Mouse (Mus musculus) subcutaneous adipose tissue, adult 2 months (tissue): Measurements from ENCODE around the gene Nudt6. TPM values are rescaled to one million over a fixed set of nuclear protein-coding genes. Genes with fewer than 3 reads are reported as not detected.

Source experiments
- polyA plus RNA-seq: library from polyadenylated mRNA; depleted of rRNA; stranded (reverse); fragments of >200 nt; gene quantifications from 2 replicates; pipeline ENCODE4 v1.2.3, GENCODE M21; 2012; ENCODE audit warnings: low replicate concordance; rRNA removed

Nudt6 gene
- 20.3 and 21.1 TPM in 2 replicates for polyA plus RNA-seq

GRCm38 (mm10) chr3:37420072-37420471, at the start of gene Nudt6:
Nudt6 (minus strand) TSS chr3:37420211.

DNA sequence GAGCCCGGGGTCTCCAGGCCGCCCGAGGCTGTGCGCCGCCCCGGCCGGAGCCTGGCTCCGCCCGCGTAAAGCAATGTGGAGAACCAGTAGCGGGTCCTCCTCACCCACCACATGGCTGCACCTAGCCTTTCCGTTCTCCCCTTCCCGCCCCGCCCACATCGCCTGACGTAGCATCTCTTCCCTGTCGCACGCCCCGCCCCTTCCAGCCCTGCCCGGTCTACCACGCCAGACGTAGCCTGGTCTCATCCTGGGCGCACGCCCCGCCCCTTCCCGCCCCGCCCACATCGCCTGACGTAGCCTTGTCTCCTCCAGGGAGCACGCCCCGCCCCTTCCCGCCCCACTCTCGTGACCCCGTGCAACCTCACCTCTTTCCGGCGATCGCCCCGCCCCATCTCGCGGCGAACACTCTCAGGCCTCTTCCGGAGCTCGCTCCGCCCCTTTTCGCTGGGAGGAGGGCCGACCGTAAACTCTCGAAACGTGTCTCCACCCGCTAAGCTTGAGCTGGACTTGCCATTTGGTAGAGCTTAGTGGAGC, 486 bp downstream of the Nudt6 start, which contains the start of gene Spata5:
TSS of gene Spata5 (plus strand) at position 439 of the 534 bp plus-strand sequence.

Other genes with a start within 250 kb of the Nudt6 start
- gene Il21, start 187.6 kb downstream of the Nudt6 start, polyA plus RNA-seq = not detected in 2 replicates
- 0.92 and 2.3 TPM in 2 replicates for gene Bbs12, start 107.7 kb downstream of the Nudt6 start, polyA plus RNA-seq
- gene Cetn4, start 107.5 kb downstream of the Nudt6 start, polyA plus RNA-seq = 0.46 and 0.70 TPM in 2 replicates
- gene Fgf2, start 71.9 kb downstream of the Nudt6 start, polyA plus RNA-seq = 10.0 and 14.7 TPM in 2 replicates
- gene Spata5, start 315 bp downstream of the Nudt6 start, polyA plus RNA-seq = 3.1 and 3.3 TPM in 2 replicates
- gene Spry1, start 219.7 kb upstream of the Nudt6 start, polyA plus RNA-seq = 44.7 and 48.3 TPM in 2 replicates